Mouse (Mus musculus): ENCODE results near the gene Samd4. TPM values are rescaled to one million over a fixed set of nuclear protein-coding genes. Genes with fewer than 3 reads are reported as not detected.

Samd4 gene
- total and polyA plus RNA-seq, 2 experiments from 2014 or later = 5.1 to 16.0 TPM

GRCm38 (mm10) chr14:46853677-46854076 lies 29.0 kb upstream of the Samd4 start:
- H3K4me1 ChIP-seq (ENCODE audit: insufficient read depth, low read length) = no peaks in the 10 kb centered on the region
- H3K4me3 ChIP-seq (ENCODE audit: low read depth, low read length) = no peak overlapping the region
- TF ChIP-seq CTCF (IDR thresholded peaks at IDR 0.05) = no peak
- no peak overlapping the region for H3K4me2 ChIP-seq (ENCODE audit: low read depth, low read length, poor library complexity, severe bottlenecking)
- no peaks in the 10 kb centered on the region for H3K9me3 ChIP-seq (ENCODE audit: low read length)
- DNase-seq (ENCODE audit: low spot score) = no peak
- H3K9ac ChIP-seq (replicated peaks; ENCODE audit: low read length, poor library complexity, severe bottlenecking) = no peak overlapping the region
- no peak for ATAC-seq (ENCODE audit: low FRiP score)
- 82% methylated on average over 11 of the region's 11 CpGs for WGBS
- H3K36me3 ChIP-seq (ENCODE audit: insufficient read depth, low read length) = peaks cover 4% of the 10 kb centered on the region; the same call in 1 of the 2 replicates
- H3K27me3 ChIP-seq (ENCODE audit: insufficient read depth, low read length) = no peaks in the 10 kb centered on the region
- no peak overlapping the region for H3K27ac ChIP-seq (ENCODE audit: low read depth, low read length)

GRCm38 (mm10) chr14:46862922-46863321 lies 19.7 kb upstream of the Samd4 start:
- 92% methylated on average over 5 of the region's 5 CpGs for WGBS
- Histone ChIP-seq H3K4me2 (ENCODE audit: low read depth, low read length, poor library complexity, severe bottlenecking) (no peak overlapping the region), H3K36me3 (ENCODE audit: insufficient read depth, low read length) (no peaks in the 10 kb centered on the region), H3K9ac (replicated peaks; ENCODE audit: low read length, poor library complexity, severe bottlenecking) (no peak overlapping the region), H3K27me3 (ENCODE audit: insufficient read depth, low read length) (no peaks in the 10 kb centered on the region), H3K4me3 (ENCODE audit: low read depth, low read length) (no peak overlapping the region), H3K9me3 (ENCODE audit: low read length) (no peaks in the 10 kb centered on the region), H3K4me1 (ENCODE audit: insufficient read depth, low read length) (no peaks in the 10 kb centered on the region), H3K27ac (ENCODE audit: low read depth, low read length) (no peak overlapping the region)
- ATAC-seq (ENCODE audit: low FRiP score) = no peak
- DNase-seq (ENCODE audit: low spot score) = no peak
- no peak for TF ChIP-seq CTCF (IDR thresholded peaks at IDR 0.05)

- no peak overlapping the region for H3K9ac ChIP-seq (replicated peaks; ENCODE audit: low read length, poor library complexity, severe bottlenecking)
- peak; percentile 87 for TF ChIP-seq CTCF (IDR thresholded peaks at IDR 0.05)
- 4% methylated on average over 10 of the region's 10 CpGs for WGBS
- H3K4me1 ChIP-seq (ENCODE audit: insufficient read depth, low read length) = peaks cover 3% of the 10 kb centered on the region; the same call in 1 of the 2 replicates
- H3K27ac ChIP-seq (ENCODE audit: low read depth, low read length) = no peak overlapping the region
- H3K27me3 ChIP-seq (ENCODE audit: insufficient read depth, low read length) = no peaks in the 10 kb centered on the region
- H3K9me3 ChIP-seq (ENCODE audit: low read length) = no peaks in the 10 kb centered on the region
- DNase-seq (ENCODE audit: low spot score) = peak; percentile 68
- ATAC-seq (ENCODE audit: low FRiP score) = no peak
- H3K36me3 ChIP-seq (ENCODE audit: insufficient read depth, low read length) = no peaks in the 10 kb centered on the region
- H3K4me3 ChIP-seq (ENCODE audit: low read depth, low read length) = no peak overlapping the region
- H3K4me2 ChIP-seq (ENCODE audit: low read depth, low read length, poor library complexity, severe bottlenecking) = no peak overlapping the region
Observed at GRCm38 (mm10) chr14:46880935-46881334, 1.7 kb upstream of the Samd4 start.

GRCm38 (mm10) chr14:46881581-46882430 lies 848 bp upstream of the Samd4 start:
- Histone ChIP-seq H3K36me3 (ENCODE audit: insufficient read depth, low read length) (no peaks in the 10 kb centered on the region), H3K4me3 (ENCODE audit: low read depth, low read length) (peak overlapping the region; percentile 71), H3K9me3 (ENCODE audit: low read length) (no peaks in the 10 kb centered on the region), H3K4me1 (ENCODE audit: insufficient read depth, low read length) (peaks cover 7% of the 10 kb centered on the region; the same call in 1 of the 2 replicates), H3K27ac (ENCODE audit: low read depth, low read length) (0 out of 2 replicates have a peak overlapping the region, but pooled peaks have one; percentile 12), H3K9ac (replicated peaks; ENCODE audit: low read length, poor library complexity, severe bottlenecking) (peak overlapping the region; percentile 71), H3K27me3 (ENCODE audit: insufficient read depth, low read length) (no peaks in the 10 kb centered on the region), H3K4me2 (ENCODE audit: low read depth, low read length, poor library complexity, severe bottlenecking) (peak overlapping the region; percentile 94)
- WGBS = 5% methylated on average over 39 of the region's 40 CpGs
- ATAC-seq (ENCODE audit: low FRiP score) = peak; percentile 6; the same call in 1 of the 2 replicates
- TF ChIP-seq CTCF (IDR thresholded peaks at IDR 0.05) = no peak
- DNase-seq (ENCODE audit: low spot score) = no peak

GRCm38 (mm10) chr14:46883068-46883870 lies 615 bp downstream of the Samd4 start:
- H3K9ac ChIP-seq (replicated peaks; ENCODE audit: low read length, poor library complexity, severe bottlenecking) = peak overlapping the region; percentile 71
- H3K9me3 ChIP-seq (ENCODE audit: low read length) = no peaks in the 10 kb centered on the region
- peak overlapping the region; percentile 94 for H3K4me2 ChIP-seq (ENCODE audit: low read depth, low read length, poor library complexity, severe bottlenecking)
- ATAC-seq (ENCODE audit: low FRiP score) = peak; percentile 18
- peak overlapping the region; percentile 71 for H3K4me3 ChIP-seq (ENCODE audit: low read depth, low read length)
- TF ChIP-seq CTCF (IDR thresholded peaks at IDR 0.05) = peak; percentile 49
- H3K27me3 ChIP-seq (ENCODE audit: insufficient read depth, low read length) = no peaks in the 10 kb centered on the region
- peak; percentile 72 for DNase-seq (ENCODE audit: low spot score)
- H3K27ac ChIP-seq (ENCODE audit: low read depth, low read length) = peak overlapping the region; percentile 67
- peaks cover 7% of the 10 kb centered on the region; the same call in 1 of the 2 replicates for H3K4me1 ChIP-seq (ENCODE audit: insufficient read depth, low read length)
- under 1% methylated on average over 65 of the region's 70 CpGs for WGBS
- no peaks in the 10 kb centered on the region for H3K36me3 ChIP-seq (ENCODE audit: insufficient read depth, low read length)

Data from midbrain, postnatal 0 days (tissue).